Mouse (Mus musculus): Measurements from ENCODE around the gene Cnpy1.

DNA sequence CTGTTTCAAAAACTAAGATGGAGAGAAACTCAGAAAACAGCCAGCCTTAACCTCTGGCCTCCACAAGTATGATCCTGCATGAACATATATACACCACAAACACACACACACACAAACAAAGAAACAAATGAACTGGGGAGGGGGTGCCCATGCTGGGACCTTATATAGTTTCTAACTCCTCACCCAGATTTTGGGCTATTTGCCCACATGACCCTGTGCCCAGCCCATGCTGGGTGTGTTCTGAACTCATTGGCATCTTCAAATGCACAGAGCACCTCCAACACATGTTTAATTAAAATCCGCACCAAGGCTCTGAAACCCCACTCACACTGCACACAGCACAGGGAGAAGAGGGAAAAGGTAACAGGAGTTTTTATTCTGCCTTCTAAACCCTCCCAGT, 14.3 kb upstream of the Cnpy1 start:
- TF ChIP-seq POLR2A (IDR thresholded peaks at IDR 0.05; ENCODE audit: control insufficient read depth in 1 of 2, insufficient read depth in 1 of 2, low read depth in 1 of 2, low read length in 2 of 2, poor library complexity in 1 of 2): no peak
- no peak for TF ChIP-seq HCFC1 (IDR thresholded peaks at IDR 0.05; ENCODE audit: low read depth, low read length)
- TF ChIP-seq CTCF (IDR thresholded peaks at IDR 0.05 in 2 of 3, conservative IDR thresholded peaks at IDR 0.05 in 1 of 3; ENCODE audit: control insufficient read depth in 1 of 3, insufficient read depth in 1 of 3, low read depth in 2 of 3, low read length in 3 of 3, poor library complexity in 1 of 3, severe bottlenecking in 1 of 3): no peak
- TF ChIP-seq EP300 (IDR thresholded peaks at IDR 0.05; ENCODE audit: low read depth in 1 of 2, low read length in 2 of 2): no peak
- no peak for TF ChIP-seq GATA1 (IDR thresholded peaks at IDR 0.05; ENCODE audit: low read depth, low read length)
- no peak for TF ChIP-seq NELFE (IDR thresholded peaks at IDR 0.05; ENCODE audit: low read depth, low read length)
- no peak for TF ChIP-seq ZC3H11A (IDR thresholded peaks at IDR 0.05; ENCODE audit: low read depth, low read length)
- TF ChIP-seq E2F4 (IDR thresholded peaks at IDR 0.05; ENCODE audit: borderline replicate concordance, low read depth, low read length): no peak
- TF ChIP-seq MXI1 (IDR thresholded peaks at IDR 0.05; ENCODE audit: low read depth, low read length): no peak
- TF ChIP-seq UBTF (IDR thresholded peaks at IDR 0.05; ENCODE audit: borderline replicate concordance, insufficient read depth, low read depth, low read length): no peak
- no peak for TF ChIP-seq KAT2A (conservative IDR thresholded peaks at IDR 0.05; ENCODE audit: low read depth, low read length)
- no peak for TF ChIP-seq POLR2AphosphoS5 (IDR thresholded peaks at IDR 0.05; ENCODE audit: borderline replicate concordance, low read depth, low read length)
- TF ChIP-seq CHD2 (IDR thresholded peaks at IDR 0.05; ENCODE audit: low read length): no peak
- TF ChIP-seq ZMIZ1 (IDR thresholded peaks at IDR 0.05; ENCODE audit: low read depth, low read length): no peak
